Mouse (Mus musculus): Measurements from ENCODE around the gene Zfp568.

The Zfp568 gene

GRCm38 (mm10) chr7:30053591-30053990, 69.8 kb downstream of the Zfp568 start:
- DNase-seq (ENCODE audit: low read depth, low spot score): no peak

GRCm38 (mm10) chr7:30060341-30060740, 76.6 kb downstream of the Zfp568 start:
- DNase-seq (ENCODE audit: low read depth, low spot score): no peak

GRCm38 (mm10) chr7:30062478-30062877, 78.7 kb downstream of the Zfp568 start:
- DNase-seq (ENCODE audit: low read depth, low spot score): no peak

GRCm38 (mm10) chr7:30064622-30065021, 80.9 kb downstream of the Zfp568 start:
- DNase-seq (ENCODE audit: low read depth, low spot score): no peak

GRCm38 (mm10) chr7:30072146-30073028, 88.6 kb downstream of the Zfp568 start, which contains the start of gene Zfp82:
Gene Zfp82, minus strand, starts transcription at chr7:30072900.
- DNase-seq (ENCODE audit: low read depth, low spot score): peak; percentile 64

Measured in retina, adult 2 months (tissue).